Mouse (Mus musculus) liver, adult (tissue): ENCODE measurements around the gene Pou2f1.

Experiments used
- GATA4 ChIP-seq: IDR thresholded peaks from 2 replicates; pipeline ENCODE4 v1.6.1; 2014; ENCODE audit warnings: mild to moderate bottlenecking, low read length; ENCODE audit not compliant: insufficient replicate concordance

The Pou2f1 gene

DNA sequence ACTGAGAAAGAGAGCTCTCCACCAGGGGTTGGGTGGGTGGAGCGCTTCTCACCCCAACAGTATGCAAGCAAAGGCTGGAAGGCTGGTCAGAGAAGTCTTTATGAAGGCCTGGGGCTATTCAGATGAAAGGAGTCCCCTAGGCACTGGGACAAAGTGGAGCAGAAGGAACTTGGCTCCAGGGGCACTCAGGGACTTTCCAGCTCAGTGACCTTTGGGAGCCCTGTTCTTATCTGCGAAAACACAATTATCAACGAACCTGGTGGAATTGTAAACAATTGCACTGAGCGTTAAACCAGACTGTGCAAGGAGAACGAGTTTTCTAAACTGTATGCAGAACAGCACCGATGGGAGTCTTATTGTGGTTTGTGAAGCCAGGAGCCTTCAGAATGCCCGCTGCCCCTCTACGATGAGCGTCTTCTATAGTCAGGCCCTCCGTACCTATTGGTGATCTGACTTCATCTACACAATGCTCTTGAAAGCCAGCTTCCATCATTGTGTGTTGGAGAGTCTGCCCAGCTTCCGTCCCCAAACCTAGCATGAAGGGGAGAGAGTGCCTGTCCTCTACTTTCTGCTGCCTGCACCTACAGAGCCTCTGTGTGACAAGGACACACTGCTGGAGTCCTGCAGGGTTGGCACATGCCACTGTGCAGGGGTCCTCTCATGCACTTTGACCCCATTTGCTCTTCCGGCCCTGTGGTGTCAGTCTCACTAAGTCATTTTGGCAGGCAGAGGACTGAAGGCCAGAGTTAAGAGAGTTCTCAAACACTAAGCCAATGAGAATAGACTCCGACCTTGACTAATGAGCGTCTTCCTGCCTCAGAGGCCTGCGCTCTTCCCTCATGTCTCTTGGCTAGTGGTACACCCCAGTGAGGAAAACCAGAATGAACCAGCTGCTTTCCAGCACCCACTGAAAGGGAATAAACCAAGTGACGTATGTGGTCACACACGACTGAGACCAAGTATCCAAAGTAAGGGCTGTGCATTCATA lies 152.7 kb downstream of the Pou2f1 start:
- TF ChIP-seq GATA4, result peak; percentile 17; the same call in 1 of the 2 replicates

DNA sequence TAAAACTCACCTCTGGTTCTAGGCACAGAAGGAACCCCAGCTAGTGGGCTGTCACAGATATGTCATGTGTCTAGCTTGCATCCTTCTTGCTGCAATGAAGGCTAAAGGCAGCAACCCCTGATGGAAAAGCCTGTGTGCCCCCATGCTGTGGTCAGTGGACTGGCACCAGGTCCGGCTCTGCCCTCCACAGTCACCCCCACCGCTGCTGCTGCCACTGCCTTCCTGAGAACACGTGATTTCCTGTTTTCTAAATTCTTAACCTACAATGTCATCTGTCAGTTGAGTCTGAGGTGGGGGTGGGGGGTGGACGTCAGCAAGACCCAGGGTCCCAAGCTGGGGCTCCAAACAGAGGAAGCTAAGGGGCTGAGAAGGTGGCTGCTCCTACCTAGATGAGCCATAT lies 153.6 kb downstream of the Pou2f1 start:
- TF ChIP-seq GATA4, result no peak

DNA sequence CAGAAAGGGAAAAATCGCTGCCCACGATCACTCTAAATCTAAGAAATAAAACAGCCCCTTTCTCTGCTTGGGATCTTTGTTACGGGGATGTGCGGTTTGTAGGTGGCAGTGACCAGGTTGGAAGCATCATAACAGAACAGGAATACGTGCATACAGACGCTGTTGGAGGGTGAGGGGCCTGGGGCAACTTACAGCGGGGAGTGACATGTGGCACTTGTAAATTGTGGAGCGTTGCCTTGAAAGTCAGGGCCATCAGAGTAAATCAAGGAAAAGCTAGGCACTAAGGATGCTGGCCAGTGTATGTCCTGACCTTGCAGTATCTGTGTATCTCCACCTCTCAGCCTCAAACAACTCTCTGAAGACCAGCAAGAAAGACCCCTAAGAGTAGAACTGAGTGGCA lies 154.1 kb downstream of the Pou2f1 start:
- no peak for TF ChIP-seq GATA4

DNA sequence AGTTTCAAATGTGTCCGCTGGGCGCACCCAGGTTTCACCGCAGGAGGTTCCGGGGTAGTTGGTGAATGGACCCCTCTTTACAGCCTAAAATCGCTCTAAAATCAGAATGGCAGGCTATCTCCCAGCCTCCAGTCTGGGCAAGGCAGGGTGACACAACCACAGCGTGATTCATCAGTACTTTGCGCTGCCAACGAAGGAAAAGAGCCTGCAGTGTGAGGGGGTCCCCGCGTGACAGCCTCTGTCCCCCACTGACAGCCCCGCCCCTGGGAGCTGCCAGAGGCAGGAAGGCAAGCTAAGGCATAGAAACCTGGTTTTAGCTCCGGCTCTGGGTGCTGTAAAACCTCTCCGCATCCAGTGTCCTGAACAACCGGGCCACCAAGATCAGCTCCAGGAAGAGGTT lies 157.1 kb downstream of the Pou2f1 start:
- no peak for TF ChIP-seq GATA4

DNA sequence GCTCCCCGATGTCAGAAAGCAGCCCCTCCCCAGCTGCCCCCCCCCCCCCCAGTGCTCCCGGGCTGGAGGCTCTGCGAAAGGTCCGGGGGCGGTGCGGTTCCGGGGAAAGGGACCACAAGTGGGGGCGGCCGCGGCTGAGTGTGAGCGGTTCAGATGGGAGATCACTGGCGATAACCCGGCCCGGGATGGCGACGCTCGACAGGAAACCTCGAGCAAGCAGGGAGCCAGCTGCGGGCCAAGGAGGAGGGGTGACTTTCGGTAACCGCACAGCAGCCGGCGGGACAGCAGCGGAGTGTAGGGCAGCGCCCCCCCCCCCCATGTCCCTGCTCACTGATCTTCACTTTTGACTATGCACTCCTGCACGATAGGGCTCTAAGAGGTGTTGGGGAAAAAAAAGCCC lies 157.5 kb downstream of the Pou2f1 start:
- no peak for TF ChIP-seq GATA4

DNA sequence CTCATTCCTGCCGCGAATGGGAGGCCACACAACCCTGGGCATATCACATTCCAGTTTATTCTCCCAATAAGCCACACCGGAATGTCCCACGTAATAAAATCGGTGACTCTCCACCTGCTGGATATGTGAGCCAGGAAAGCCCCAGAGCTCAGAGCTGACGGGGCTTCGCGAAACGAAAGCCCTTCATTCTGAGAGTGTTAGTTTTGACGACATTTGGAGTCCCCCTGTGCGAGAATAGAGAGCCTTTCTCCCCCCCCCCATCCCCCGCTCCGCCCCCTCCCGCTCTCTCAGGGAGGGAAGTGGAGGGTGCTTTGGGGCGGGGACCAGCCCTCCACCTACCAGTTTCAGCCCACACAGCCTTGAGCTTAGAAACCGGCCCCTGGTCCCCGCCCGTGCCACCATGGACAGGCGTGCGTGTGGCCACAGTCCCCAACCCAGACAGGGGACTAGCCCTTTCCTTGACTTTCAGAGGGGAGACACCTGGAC lies 158.0 kb downstream of the Pou2f1 start:
- no peak for TF ChIP-seq GATA4

DNA sequence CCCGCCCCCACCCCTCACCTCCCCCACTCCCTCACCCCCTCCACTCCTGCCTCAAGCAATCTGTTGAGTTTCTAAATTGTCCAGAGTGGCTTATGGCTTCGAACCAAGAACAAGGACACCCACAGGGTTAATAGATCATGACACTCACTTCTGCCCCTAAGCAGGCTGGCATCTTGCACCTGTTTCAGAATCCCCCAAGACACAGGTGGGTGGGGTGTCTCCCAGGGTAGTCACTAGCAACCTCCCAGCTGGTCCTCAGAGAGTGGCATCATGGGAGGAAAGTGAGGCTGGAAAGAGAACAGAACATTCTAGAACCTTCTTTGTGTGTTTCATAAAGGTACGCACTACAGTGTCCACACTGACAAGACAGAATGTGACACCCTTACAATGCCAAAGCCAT lies 158.9 kb downstream of the Pou2f1 start:
- TF ChIP-seq GATA4, result no peak

DNA sequence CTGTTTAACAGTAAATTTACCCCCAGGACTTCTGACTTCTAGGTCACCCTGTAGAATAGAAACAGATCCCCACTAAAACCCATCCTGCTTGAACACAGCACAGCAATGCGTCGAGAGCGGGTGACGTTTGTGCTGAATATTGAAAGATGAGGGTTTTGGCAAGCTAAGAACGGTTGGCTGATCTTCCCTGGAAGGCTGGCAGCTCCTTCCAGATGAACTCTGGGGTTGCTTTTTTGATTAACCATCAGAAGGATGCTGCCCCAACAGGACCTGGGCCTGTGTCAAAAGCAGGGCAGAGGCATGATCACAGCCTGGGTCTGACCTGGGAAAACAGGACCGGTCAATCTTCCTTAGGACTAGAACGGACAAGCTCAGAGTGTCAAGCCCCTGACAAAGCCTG lies 160.3 kb downstream of the Pou2f1 start:
- TF ChIP-seq GATA4, result no peak

DNA sequence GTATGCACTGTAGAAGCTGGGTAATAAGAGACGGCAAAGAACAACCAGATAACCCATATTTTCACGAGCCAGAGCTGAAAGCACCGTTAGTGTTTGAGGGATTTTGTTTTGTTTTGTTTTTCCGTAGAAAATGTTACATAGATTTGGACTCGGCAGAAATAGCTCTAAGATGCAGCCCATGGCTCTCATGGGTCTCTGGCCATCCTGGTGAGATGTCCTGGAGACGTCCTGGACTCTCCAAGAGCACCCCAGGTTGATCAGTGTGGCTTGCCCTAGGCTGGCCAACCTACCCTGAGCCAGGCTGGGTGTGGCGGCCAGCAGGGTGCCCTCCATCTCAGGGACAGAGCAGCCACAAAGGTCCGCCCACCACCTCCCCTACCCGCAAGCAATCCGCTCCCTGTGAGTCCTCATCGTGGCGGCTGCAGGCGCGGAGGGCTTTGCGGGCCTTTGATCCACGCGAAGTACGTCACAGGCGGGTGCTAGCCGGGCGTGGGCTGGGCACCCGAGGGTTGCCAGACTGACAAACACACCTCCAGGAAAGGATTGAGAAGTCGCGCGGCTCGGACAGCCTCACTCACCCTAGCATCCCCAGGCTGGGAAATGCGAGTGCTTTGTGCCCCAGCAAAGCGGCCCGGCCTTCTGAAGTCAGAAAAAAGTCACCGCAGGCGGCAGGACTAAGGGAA lies 161.8 kb downstream of the Pou2f1 start:
- no peak for TF ChIP-seq GATA4

DNA sequence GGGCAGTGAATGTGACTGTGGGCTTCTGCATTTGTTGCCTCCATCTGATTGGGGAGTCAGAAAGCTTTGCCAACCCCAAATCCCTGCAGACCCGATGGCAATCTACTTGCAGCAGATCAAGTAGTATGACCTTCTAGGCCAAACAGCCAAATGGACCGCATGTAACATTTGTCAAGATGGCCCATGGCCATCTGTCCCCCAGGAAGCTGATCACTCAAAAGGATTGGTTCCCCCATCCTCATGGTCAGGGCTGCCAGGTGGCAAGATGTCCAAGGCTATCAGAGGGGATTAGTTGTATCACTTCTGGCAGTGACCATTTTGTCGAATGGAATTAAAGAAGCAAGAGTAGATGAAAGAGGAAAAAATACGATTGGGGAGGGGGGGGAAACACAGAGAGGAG lies 163.3 kb downstream of the Pou2f1 start:
- no peak for TF ChIP-seq GATA4

DNA sequence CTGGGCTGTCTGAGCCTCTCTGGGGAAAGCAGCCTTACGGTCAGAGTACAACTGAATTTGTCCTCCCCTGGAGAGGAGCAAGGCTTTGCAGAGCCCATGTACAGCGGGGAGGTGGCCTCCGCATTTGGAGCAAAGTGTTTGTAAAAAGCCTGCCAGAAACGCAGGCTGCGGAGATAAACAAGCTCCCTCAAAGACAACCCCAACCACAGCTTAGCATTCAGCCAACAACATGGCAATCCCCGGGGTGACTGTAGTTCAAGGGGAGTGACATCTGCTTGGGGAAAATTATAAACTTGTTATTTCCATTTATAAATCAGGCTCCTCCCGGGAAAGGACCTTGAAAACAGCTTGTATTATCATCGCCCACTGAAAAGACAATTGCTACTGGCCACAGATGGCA lies 164.9 kb downstream of the Pou2f1 start:
- TF ChIP-seq GATA4, result no peak

DNA sequence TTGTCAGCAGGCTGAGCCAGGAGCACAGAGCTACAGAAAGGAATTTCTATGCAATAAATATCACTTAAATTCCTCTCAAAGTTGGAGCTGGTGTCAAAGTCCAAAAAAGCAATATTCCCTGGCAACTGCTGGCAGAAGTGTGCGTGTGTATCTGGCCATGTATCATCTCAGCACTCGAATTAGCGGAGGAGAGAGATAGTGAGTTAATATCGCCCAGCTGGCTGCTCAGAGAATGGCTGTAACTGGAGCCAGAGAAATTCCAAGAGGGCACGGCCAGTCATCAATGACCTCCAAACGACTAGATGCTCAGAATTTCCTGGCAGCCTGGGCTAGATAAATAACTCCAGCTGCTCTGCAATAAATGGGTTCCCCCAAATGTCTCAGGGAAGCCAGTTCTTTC lies 166.0 kb downstream of the Pou2f1 start:
- TF ChIP-seq GATA4, result peak; percentile 28; the same call in 1 of the 2 replicates

DNA sequence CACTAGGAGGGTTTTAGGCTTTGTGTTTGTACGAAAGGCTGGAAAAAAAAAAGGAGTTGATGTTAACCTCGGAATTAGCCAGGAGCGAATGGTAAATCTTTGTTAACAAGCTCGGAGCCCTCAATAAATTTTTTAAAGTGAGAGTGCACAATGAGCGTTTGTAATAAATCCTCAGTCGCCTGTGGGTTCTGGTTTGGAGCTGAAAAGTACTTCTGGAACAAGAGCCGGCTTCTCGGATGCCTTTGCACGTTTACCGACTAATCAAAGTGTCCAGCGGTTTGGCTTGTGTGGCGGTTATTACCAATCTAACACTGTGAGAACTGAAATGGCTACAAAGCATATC lies 167.9 kb downstream of the Pou2f1 start:
- no peak for TF ChIP-seq GATA4

DNA sequence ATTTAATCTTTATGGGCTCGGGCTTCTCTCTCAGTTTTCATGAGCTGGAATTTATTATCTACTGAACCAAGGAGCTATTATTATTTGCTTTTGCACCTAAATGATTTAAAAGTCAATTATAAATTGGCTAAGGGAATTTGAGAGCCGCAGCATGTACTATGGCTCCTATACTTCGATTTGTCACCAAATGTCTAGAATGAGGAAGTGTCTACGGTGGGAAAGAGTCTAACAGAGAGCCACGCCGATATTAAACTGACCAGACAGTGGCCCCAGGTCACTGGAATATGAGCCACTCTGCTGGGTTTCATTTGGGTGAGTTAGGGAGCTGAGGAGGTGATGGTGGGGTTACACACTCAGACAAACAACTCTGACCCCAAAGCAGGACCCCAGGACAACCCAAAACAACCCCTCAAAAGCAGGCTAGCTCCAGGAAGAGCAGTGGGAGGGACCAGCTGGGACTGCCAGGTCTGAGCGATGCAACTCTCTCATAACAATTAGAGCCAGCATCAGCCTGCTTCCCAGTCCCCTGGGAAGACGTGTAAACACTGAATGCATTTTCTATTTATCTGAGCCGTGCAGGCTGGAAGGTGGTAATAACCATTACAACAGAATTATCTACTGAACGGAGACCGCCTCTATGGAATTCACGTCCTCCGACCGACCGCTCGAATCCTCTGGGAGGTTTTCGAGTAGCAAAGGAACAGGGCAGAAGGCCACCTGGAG lies 168.4 kb downstream of the Pou2f1 start:
- TF ChIP-seq GATA4, result no peak

DNA sequence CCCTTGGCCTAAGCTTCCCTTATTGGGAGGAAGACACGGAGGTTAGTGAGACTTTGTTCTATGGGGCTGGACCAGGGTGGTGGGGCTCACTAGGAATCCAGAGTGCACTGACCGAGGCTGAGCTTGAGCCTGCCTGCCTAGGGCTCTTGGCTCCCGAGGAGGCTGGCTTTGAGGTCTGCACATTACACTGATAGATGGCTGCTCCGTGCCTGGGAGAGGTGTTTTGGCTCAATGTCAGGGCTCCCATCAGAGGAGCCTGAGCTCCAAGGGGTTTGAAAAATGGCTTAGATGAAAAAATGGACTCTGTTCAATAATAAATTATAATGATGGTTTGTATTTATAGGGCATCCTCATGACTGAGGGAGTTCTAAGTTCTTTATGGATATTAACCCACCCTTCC lies 169.2 kb downstream of the Pou2f1 start:
- no peak for TF ChIP-seq GATA4
